Mouse (Mus musculus) spleen, embryonic (tissue): ENCODE results near the gene Vwa7.

ENCODE experiments used
- CTCF ChIA-PET: fragments of 350-600 bp; sonication (Branson Sonifier 250); formaldehyde crosslinking; loops from one replicate; lab custom pipeline; 2022; lab: Charles Lee

Gene Vwa7

GRCm38 (mm10) chr17:35043794-35044193 lies 27.4 kb downstream of the Vwa7 start:
- CTCF ChIA-PET, result interaction anchor here (1.3 kb wide), 1 partner anchor 20 kb away, joined by 3 read pairs; no protein-coding TSS in a partner anchor

- CTCF ChIA-PET, result interaction anchor here (1.3 kb wide), 2 partner anchors 17 to 21 kb away, joined by 3 to 5 read pairs; partner anchors contain the start of gene Sapcd1
Measured at GRCm38 (mm10) chr17:35044904-35045806, 28.8 kb downstream of the Vwa7 start.

- CTCF ChIA-PET, result interaction anchor here (1.3 kb wide), 1 partner anchor 18 kb away, joined by 5 read pairs; the partner anchor contains the start of gene Sapcd1
Measured at GRCm38 (mm10) chr17:35045807-35046680, 29.7 kb downstream of the Vwa7 start.

- CTCF ChIA-PET, result interaction anchor here (0.6 to 1.5 kb wide), 3 partner anchors 12 to 182 kb away, joined by 3 to 5 read pairs (median 5); partner anchors contain the start of genes Ddah2 and Sapcd1
Measured at GRCm38 (mm10) chr17:35046681-35047455, 30.5 kb downstream of the Vwa7 start, which contains the start of gene Msh5. Msh5 (minus strand) TSS chr17:35046745.

- CTCF ChIA-PET, result interaction anchor here (0.6 to 1.5 kb wide), 4 partner anchors 11 to 181 kb away, joined by 3 to 5 read pairs (median 3); partner anchors contain the start of gene Ddah2
Measured at GRCm38 (mm10) chr17:35047688-35048087, 31.3 kb downstream of the Vwa7 start.

- CTCF ChIA-PET, result interaction anchor here (0.8 to 1.5 kb wide), 3 partner anchors 11 to 47 kb away, joined by 3 to 5 read pairs (median 3); partner anchors contain the start of gene Ddah2
Measured at GRCm38 (mm10) chr17:35048149-35048931, 32.0 kb downstream of the Vwa7 start.

DNA sequence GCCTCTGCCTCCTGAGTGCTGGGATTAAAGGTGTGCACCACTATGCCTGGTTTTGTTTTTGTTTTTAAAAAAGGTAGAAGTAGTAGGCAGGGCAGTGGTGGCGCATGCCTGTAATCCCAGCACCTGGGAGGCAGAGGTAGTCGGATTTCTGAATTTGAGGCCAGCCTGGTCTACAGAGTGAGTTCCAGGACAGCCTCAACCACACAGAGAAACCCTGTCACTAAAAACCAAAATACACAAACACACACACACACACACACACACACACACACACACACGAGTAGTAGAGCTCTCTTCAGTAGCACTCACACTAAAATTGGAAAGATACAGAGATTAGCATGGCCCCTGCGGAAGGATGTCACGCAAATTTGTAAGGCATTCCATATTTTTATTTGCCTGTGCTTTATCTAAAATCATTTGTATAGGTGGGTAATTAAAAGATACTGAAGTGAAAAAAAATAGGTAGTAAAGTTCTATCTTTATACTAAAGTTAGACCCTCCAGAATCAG lies 32.6 kb downstream of the Vwa7 start:
- CTCF ChIA-PET, result interaction anchor here (0.6 to 1.0 kb wide), 2 partner anchors 47 to 701 kb away, joined by 3 to 5 read pairs; no protein-coding TSS in a partner anchor

DNA sequence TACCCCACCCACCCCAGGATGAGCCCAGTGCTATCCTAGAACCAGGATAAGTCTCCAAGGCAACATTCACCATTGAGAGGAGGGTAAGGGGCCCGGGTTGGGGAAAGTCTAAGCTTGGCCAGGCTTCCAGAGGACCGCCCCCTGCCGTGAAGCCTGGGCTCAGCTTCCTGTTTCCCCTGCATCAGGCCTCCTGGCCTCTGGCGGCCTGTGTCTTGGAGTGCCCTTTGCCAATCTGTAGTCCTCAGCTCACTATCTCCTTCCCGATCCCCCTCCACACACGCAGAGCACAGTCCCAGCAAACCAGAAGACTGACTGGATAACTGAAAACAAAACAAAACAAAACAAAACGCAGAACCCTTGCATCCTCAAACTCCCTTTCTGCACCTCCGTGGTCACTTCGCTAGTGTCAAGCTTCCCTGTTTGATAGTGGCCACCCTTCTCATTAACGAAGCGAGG lies 33.2 kb downstream of the Vwa7 start, which contains the start of gene Clic1:
Clic1 (plus strand) TSS at position 406 of the 456 bp plus-strand sequence.
- CTCF ChIA-PET, result interaction anchor here (0.6 kb wide), 2 partner anchors 41 to 702 kb away, joined by 3 to 5 read pairs; no protein-coding TSS in a partner anchor

DNA sequence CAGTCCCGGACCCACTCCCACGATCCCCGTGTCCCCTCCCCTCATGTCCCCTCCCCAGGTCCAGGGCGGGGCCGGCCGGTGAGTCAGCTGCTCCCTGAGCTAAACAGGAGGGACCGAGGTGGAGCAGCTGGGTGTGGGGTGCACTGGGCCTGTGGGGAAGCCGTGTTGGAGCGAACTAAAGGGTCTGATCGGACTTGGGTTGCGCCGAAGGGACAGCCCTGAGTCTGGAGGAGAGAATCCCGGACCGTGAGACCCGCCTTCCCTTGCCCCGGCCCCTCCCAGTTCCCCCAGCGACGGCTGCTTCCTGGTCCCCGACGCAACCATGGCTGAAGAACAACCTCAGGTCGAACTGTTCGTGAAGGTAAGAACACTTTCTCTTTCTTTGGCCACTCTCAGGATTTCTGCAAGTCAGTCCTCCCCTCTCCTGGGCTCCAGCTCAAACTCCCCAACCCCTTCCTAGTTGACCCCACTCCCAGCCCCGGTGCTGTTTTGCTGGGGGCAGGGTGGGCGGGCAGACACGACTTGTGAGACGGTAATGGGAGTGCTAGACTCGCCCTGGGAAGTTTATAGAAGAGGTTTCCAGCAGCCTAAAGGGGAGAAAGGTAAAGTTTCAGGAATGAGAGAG lies 33.9 kb downstream of the Vwa7 start:
- CTCF ChIA-PET, result interaction anchor here (0.6 kb wide), 2 partner anchors 13 to 40 kb away, joined by 3 to 4 read pairs; no protein-coding TSS in a partner anchor

GRCm38 (mm10) chr17:35051156-35052086 lies 35.0 kb downstream of the Vwa7 start:
- CTCF ChIA-PET, result interaction anchor here (0.5 to 0.6 kb wide), 2 partner anchors 14 to 186 kb away, joined by 3 to 4 read pairs; no protein-coding TSS in a partner anchor

DNA sequence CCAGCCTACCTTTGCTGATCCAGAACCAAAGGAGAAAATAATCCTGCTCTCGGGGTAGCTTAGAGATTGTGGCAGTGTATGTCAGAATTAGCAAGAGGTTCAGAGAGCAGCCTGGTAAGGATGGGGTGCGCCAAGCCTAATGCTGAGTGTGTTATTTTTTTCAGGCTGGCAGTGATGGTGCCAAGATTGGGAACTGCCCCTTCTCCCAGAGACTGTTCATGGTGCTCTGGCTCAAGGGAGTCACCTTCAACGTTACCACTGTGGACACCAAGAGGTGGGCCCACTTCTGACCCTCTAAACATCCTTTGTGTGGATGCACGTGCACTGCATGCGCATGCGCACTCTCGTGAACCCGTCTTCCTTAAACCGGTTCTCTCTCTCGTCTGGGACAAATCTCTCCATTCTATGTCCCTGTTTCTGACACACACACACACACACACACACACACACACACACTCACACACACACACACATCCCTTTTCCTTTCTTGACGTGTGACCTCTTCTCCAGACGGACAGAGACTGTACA lies 36.0 kb downstream of the Vwa7 start:
- CTCF ChIA-PET, result interaction anchor here (0.5 kb wide), 1 partner anchor 185 kb away, joined by 3 read pairs; no protein-coding TSS in a partner anchor

DNA sequence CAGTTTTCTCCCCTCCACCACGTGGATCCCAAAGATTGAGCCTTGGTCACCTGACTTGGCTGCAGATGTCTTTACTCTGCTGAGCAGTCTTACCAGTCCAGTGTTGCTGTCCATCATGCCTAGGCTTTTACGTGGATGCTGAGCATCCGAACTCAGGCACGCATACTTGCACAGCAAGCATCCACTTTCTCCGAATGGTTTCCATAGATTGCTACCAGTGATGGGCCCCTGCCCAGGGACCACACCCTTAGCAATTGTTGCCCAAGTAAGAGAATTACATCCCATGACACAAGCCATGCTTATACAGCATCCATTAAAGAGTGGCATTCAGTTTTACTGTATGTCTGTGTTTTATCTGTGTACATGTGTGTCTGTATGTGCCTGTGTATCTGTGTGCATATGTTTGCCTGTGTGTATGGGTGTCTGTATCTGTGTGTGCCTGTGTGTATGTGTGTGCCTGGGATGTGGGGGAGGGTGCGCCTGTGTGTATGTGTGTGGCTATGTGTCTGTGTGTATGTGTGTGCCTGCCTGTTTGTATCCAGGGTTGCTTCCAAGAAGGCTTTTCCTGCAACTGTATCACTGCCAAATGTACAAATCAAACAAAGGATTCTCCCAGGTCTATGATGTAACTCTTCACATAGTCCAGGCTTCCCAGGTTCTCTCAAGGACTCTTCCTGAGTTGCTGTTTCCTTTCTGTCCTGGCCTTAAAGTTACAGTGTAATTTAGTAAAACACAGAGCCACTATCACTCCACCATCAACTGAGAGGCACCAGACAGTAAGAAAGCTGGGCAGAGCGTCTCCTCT lies 39.5 kb downstream of the Vwa7 start:
- CTCF ChIA-PET, result no interaction called here

DNA sequence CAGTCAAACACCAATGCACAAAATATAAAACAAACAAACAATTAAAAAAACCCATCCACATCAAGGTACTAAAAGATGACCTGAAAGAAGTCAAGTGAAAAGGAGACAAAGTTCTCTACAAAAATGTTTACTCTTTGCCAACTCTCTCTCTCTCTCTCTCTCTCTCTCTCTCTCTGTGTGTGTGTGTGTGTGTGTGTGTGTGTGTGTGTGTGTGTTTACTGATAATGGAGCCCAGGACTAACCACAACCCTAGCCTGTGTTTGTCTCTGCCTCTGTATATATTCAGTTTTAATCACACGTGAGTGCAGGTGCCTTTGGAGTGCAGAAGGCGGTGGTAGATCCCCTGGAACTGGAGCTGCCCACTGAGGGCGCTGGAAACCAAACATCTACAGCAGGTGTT lies 40.7 kb downstream of the Vwa7 start:
- CTCF ChIA-PET, result interaction anchor here (0.7 kb wide), 2 partner anchors 36 to 38 kb away, joined by 5 to 8 read pairs; no protein-coding TSS in a partner anchor

GRCm38 (mm10) chr17:35058316-35058715 lies 41.9 kb downstream of the Vwa7 start:
- CTCF ChIA-PET, result interaction anchor here (1.2 to 2.8 kb wide), 2 partner anchors 11 to 37 kb away, joined by 5 to 16 read pairs; no protein-coding TSS in a partner anchor

DNA sequence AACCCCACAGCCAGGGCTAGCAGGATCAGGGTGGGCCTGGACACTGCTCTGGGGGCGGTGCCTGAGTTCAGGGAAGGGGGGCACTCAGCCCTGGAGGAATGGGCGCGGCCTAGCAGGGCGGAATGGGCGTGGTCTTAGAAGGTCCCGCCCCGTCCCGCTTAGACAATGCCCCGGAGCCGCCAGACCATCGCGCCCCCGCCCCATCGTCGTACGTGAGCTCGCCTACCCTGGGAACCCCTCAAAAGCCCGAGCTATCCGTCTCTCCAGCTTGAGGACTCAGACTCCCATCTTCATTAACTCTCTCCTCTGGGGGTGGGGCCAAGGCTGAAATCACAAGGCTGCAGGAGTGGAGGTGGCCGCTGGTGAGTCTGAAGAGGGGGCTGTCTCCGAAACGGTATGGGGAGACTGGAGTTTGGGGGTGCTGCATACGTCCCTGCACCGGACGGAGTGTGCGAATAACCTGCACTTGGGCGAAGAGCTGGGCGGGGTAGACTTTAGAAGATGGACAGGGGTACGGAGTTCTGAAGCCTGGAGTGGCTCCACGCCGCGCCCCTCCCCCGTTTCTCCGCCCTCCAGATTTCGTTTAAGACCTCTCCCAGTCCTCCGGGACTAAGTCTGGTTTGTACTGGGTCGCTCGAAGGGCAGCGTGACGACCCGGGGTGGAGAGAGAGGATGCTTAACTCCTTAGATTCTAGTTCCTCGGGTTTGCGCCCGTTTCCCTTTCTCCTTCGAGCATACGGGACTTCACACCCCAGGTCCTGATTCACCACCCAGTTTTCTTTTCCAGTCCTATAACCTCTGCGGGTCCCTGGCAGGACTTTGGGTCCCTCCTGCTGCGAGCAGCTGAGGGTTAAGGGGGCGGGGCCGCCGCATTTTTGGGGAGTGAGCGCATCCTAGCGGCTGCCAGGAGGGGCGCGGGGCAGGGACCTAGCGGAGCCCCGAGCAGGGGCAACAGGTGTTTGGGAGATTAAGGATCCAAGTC lies 42.8 kb downstream of the Vwa7 start, which contains the start of gene Ddah2:
Ddah2 (plus strand) TSS at position 125 of the 982 bp plus-strand sequence.
- CTCF ChIA-PET, result interaction anchor here (0.6 to 2.8 kb wide), 6 partner anchors 11 to 116 kb away, joined by 3 to 16 read pairs (median 5); no protein-coding TSS in a partner anchor
